Comparison of ENCODE assay signal across 14 mouse cellular contexts in the genomic region with DNA sequence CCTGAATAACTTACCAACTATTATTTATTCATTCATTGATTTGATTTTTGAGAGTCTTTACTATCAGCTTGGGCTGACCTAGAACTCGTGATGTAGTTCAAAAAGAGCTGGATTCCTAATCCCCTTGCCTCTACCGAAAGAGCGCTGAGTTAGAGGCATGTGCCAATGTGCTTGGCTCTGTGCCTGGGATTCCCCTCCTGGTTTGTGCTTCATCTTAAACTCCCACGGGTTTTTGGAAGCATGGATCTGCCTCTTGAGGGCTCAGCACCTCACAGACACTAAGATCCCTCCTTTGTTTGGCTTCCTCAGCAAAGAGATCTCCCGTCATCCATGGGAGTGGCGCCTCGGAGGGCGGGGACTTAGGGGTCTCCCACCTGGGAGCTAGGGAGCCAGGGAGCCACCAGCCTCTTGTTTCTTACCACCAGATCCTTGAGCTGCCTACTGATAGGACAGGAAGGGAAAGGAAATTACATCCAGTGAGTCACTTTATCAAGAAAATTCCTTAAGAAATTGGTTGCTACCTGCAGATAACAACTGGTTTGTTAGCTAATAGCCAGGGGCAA. TPM values are rescaled to one million over a fixed set of nuclear protein-coding genes. Genes with fewer than 3 reads are reported as not detected.
"Had no signal": no experiment of that assay in that cellular context is flagged by ENCODE, and none has a peak within 500 bp of the region (broad histone marks: within the 10 kb centered on the region; RNA-seq: fewer than 3 reads in every experiment).

No protein-coding gene starts in this region.

- H3K9me3 ChIP-seq: limb, embryonic 13.5 days; liver, embryonic 15.5 days; lung, embryonic 15.5 days; midbrain, embryonic 13.5 days had no signal

- H3K27me3 ChIP-seq: liver, embryonic 15.5 days; lung, embryonic 15.5 days; midbrain, embryonic 13.5 days had no signal

- H3K36me3 ChIP-seq: limb, embryonic 13.5 days; liver, embryonic 15.5 days; lung, embryonic 15.5 days; midbrain, embryonic 13.5 days had no signal

- H3K4me1 ChIP-seq: liver, embryonic 15.5 days; lung, embryonic 15.5 days; midbrain, embryonic 13.5 days had no signal

- H3K27ac ChIP-seq: kidney, postnatal 0 days; limb, embryonic 13.5 days; liver, embryonic 15.5 days; lung, embryonic 15.5 days; midbrain, embryonic 13.5 days; stomach, postnatal 0 days had no signal

- DNase-seq: kidney, adult 11 months; kidney, adult 9 months; kidney, postnatal 36 days; layer of hippocampus, adult 9-11 months; layer of hippocampus, postnatal 36 days; lung, postnatal 14 days; thymus, postnatal 4 days had no signal

- H3K4me3 ChIP-seq: limb, embryonic 13.5 days; liver, embryonic 15.5 days; lung, embryonic 15.5 days; midbrain, embryonic 13.5 days had no signal

RNA-seq across cellular contexts. Expression of a gene that starts 41.5 kb away (rescaled TPM):
- total RNA-seq: liver, adult 2 months had no signal
- polyA plus RNA-seq: liver, adult 2 months had no signal
